Mouse (Mus musculus) cortical plate, adult 2 months (tissue): Measurements from ENCODE around the gene Cdk4.

Experiments used
- CTCF ChIP-seq: fragments of 200-500 bp; IDR thresholded peaks from 2 replicates; pipeline ENCODE4 v1.5.1; 2011; ENCODE audit warnings: mild to moderate bottlenecking, control low read depth, low read length; ENCODE audit not compliant: insufficient read depth; ENCODE audit errors: extremely low read depth
- POLR2A ChIP-seq: fragments of 200-500 bp; IDR thresholded peaks from 2 replicates; pipeline ENCODE4 v1.6.1; 2011; ENCODE audit warnings: mild to moderate bottlenecking, low read length, control low read depth; ENCODE audit not compliant: insufficient read depth; ENCODE audit errors: extremely low read depth

DNA sequence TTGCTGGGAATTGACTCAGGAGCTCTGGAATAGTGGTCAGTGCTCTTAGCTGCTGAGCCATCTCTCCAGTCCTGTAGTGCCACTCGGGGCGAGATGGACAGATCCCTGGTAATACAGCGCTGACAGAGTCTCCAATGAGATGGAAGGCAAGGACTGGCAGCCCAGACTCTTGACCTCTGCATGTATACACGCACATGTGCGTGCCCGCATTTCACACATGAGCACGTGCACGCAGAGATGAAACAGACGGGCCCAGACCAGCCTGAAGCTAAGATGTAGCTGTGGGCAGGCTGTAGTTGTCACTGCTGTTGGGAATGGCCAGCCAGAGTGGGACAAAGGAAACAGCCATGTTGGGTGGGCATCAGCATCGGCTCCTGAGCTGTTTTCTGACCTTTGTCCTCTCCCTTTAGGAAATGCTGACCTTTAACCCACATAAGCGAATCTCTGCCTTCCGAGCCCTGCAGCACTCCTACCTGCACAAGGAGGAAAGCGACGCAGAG is 3.2 kb downstream of the Cdk4 start:
- TF ChIP-seq CTCF (no peak), POLR2A (no peak)
